Mouse (Mus musculus): Measurements from ENCODE around the gene Habp2. TPM values are rescaled to one million over a fixed set of nuclear protein-coding genes. Genes with fewer than 3 reads are reported as not detected.

The Habp2 gene
- polyA plus RNA-seq, 1 experiment = not detected

DNA sequence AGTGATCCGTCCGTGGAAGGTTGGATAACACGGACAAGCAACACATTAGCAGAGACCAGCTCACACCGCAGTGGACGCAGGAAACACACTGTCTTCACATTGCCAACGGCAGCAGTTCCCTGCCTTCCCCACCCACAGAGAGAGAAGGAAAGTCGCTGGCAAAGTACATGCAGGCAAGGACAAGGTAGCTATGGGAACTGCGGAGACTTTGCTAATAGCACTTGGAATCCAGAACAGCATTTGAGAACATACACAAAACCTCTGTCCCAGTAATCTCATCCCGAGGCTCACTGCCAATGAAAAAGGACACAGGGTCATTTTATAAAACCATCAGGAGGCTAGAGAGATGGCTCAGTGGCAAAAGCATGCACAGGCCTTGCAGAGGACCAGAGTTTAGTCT lies 79.7 kb downstream of the Habp2 start:
- TF ChIP-seq CTCF (IDR thresholded peaks at IDR 0.05; ENCODE audit: insufficient read depth, low read length) = no peak
- TF ChIP-seq POLR2A (IDR thresholded peaks at IDR 0.05; ENCODE audit: borderline replicate concordance, extremely low read depth, low read depth, low read length) = no peak
- WGBS = 71% methylated on average over 9 of the region's 9 CpGs
- Histone ChIP-seq H3K4me3 (replicated peaks; ENCODE audit: extremely low read depth, low read depth, low read length) (no peak overlapping the region), H3K4me1 (ENCODE audit: control insufficient read depth, insufficient read depth, low read length) (no peaks in the 10 kb centered on the region)
- DNase-seq = no peak

DNA sequence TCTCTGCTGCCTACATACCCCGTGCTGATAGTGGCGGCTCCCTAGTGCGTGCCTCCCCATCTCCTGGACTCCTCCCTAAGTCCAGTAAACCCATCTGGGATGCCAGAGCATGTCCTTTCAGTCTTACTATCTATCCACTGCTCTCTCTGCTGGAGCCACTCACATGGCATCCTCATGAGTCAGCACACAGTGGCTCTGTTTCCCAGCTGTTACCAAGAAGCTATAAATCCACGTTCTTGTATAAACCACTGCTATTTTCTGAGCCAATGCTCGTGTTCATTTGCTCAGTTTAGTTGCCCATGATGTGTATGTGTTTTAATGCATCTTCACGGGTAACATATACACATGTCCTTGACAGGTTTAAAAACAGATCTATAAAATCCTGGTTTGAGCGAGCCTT lies 80.8 kb downstream of the Habp2 start:
- WGBS = 74% methylated on average over 7 of the region's 7 CpGs
- TF ChIP-seq POLR2A (IDR thresholded peaks at IDR 0.05; ENCODE audit: borderline replicate concordance, extremely low read depth, low read depth, low read length) (no peak), CTCF (IDR thresholded peaks at IDR 0.05; ENCODE audit: insufficient read depth, low read length) (no peak)
- DNase-seq = no peak
- Histone ChIP-seq H3K4me3 (replicated peaks; ENCODE audit: extremely low read depth, low read depth, low read length) (no peak overlapping the region), H3K4me1 (ENCODE audit: control insufficient read depth, insufficient read depth, low read length) (no peaks in the 10 kb centered on the region)

DNA sequence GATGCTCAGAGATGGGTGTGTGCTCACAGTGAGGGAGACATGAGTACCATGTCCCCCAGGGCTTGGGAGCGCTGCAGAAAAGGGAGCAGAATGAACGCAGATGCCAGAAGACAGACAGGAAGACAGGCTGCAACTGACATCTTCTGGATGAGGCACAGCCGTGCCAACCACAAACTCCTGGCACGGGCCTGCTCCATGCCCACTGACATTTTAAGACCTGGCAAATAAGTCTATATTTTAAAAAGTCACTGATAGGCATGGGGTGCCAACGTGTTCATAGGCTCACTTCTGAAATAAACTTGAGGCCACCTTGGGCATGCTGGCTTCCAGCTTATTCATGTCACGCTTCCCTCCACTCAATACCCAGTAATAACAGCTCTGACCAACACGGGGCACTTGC lies 82.0 kb downstream of the Habp2 start:
- WGBS = 74% methylated on average over 7 of the region's 7 CpGs
- no peak for TF ChIP-seq POLR2A (IDR thresholded peaks at IDR 0.05; ENCODE audit: borderline replicate concordance, extremely low read depth, low read depth, low read length)
- TF ChIP-seq CTCF (IDR thresholded peaks at IDR 0.05; ENCODE audit: insufficient read depth, low read length) = no peak
- Histone ChIP-seq H3K4me3 (replicated peaks; ENCODE audit: extremely low read depth, low read depth, low read length) (no peak overlapping the region), H3K4me1 (ENCODE audit: control insufficient read depth, insufficient read depth, low read length) (no peaks in the 10 kb centered on the region)
- DNase-seq = no peak

Other genes with a start within 250 kb of the Habp2 start
- gene Nrap, start 102.9 kb downstream of the Habp2 start, polyA plus RNA-seq (2012; rRNA removed) = 1.3 and 9.4 TPM in 2 replicates
- 14.2 and 17.3 TPM in 2 replicates for gene Casp7, start 110.0 kb downstream of the Habp2 start, polyA plus RNA-seq (2012; rRNA removed)
- gene Plekhs1, start 174.5 kb downstream of the Habp2 start, polyA plus RNA-seq (2012; rRNA removed) = 0.09 and 0.18 TPM in 2 replicates